Mouse (Mus musculus): Measurements from ENCODE around the gene Fancd2os. TPM values are rescaled to one million over a fixed set of nuclear protein-coding genes. Genes with fewer than 3 reads are reported as not detected.

Gene Fancd2os
- total RNA-seq (2012; rRNA removed): not detected in 2 replicates
- total RNA-seq (2014; rRNA removed): not detected in 2 replicates
- polyA plus RNA-seq (2012; ENCODE audit: insufficient read length, low read depth): 0.31 and 0.45 TPM in 2 replicates

DNA sequence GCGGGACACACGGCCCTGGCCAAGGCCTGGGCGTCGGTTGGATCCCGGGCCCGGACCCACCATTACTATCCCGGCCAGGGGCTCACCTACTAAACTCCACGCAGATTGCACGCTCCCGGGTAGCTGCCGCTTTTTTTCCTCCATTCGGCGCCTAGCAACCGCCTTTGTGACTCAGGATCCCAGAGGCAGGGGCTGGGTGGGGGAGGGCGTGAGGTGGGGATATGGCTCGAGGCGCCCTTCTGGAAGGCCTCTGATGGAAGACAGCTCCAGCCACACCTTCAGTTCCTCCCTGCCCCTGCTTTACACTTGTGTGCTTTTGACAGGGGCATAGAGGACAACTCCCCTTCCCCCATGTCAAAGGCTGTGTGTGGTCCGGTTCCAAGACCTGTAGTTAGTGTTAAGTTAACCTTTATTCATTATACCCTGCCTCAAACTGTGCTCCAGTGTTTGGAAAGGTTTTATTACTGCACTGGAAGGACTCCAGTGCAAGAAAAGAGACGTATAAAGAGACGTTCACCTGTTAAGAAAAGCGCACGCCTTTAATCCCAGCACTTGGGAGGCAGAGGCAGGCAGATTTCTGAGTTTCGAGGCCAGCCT is at the start of gene Fancd2os:
Gene Fancd2os, minus strand, starts transcription at position 173 of the 597 bp plus-strand sequence.
- DNase-seq (ENCODE audit: extremely low read depth): no peak
- dilution Hi-C loops (cut with MboI; ENCODE audit: extremely low pct_ligation_motif_present, extremely low pct_unique_long_range_greater_than_20kb, low sequenced_read_pairs) (no loop called here), in situ Hi-C loops (cut with MboI; ENCODE audit: low pct_ligation_motif_present, low pct_unique_long_range_greater_than_20kb, low sequenced_read_pairs) (no loop called here)
- no peak within 1 kb of the TSS for H3K9ac ChIP-seq (ENCODE audit: insufficient read depth, low read depth)
- no peaks in the 10 kb centered on the region for H3K27me3 ChIP-seq (replicated peaks)
- no peaks in the 10 kb centered on the region for H3K9me3 ChIP-seq (replicated peaks; ENCODE audit: low read length)
- H3K4me3 ChIP-seq (replicated peaks in 1 of 3; ENCODE audit: low read depth in 2 of 3, low read length in 2 of 3, poor library complexity in 1 of 3): no peak within 1 kb of the TSS
- no peak within 1 kb of the TSS for H3K4me2 ChIP-seq (ENCODE audit: insufficient read depth, low read depth, poor library complexity, severe bottlenecking)
- H3K4me1 ChIP-seq (ENCODE audit: control insufficient read depth in 1 of 2, insufficient read depth in 2 of 2): peaks cover 0 to 5% of the 10 kb centered on the region in 2 experiments; a peak in 1 of 4 replicates
- H3K79me2 ChIP-seq (replicated peaks; ENCODE audit: control insufficient read depth, extremely low read depth, insufficient read depth, poor library complexity, severe bottlenecking): peaks cover 10% of the 10 kb centered on the region
- H3K36me3 ChIP-seq (replicated peaks in 1 of 2; ENCODE audit: control insufficient read depth in 1 of 2, insufficient read depth in 1 of 2, low read length in 1 of 2): peaks cover 22 to 45% of the 10 kb centered on the region in 2 experiments
- H3K27ac ChIP-seq (ENCODE audit: insufficient read depth, low read depth): no peak within 1 kb of the TSS
- TF ChIP-seq NRF1 (IDR thresholded peaks at IDR 0.05; ENCODE audit: low read depth, low read length) (no peak), CTCF (conservative IDR thresholded peaks at IDR 0.05 in 1 of 2, IDR thresholded peaks at IDR 0.05 in 1 of 2; ENCODE audit: low read depth in 2 of 2, low read length in 2 of 2) (no peak), PAX5 (IDR thresholded peaks at IDR 0.05; ENCODE audit: low read length) (no peak)

DNA sequence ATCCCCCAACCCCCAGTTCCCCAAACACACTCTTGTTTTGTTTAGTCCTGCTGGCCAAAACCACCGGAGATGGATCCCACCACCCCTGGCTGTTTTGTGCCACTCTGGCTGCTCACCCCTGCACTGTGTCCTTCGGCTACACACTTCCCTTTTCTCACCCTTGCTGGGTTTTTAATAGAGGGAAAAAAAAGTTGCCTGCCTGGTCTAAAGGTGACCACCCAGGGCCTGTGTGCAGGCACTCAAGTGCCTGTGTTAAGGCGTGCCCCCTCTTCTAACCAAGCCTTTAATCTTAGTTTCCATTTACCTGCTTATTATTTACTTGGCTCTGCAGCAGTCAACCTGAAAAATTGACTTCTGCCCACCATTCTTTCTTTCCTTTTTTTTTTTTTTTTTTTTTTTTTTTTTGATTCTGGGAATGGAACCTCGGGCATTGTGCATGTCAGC is 49.7 kb upstream of the Fancd2os start:
- H3K27ac ChIP-seq (ENCODE audit: insufficient read depth, low read depth): peak overlapping the region; percentile 42
- no peak for DNase-seq (ENCODE audit: extremely low read depth)
- H3K27me3 ChIP-seq (replicated peaks): no peaks in the 10 kb centered on the region
- no peak overlapping the region for H3K9ac ChIP-seq (ENCODE audit: insufficient read depth, low read depth)
- TF ChIP-seq ZNF384 (IDR thresholded peaks at IDR 0.05; ENCODE audit: low read depth, low read length): peak; percentile 66
- no peak; the same call in 1 of the 2 replicates for TF ChIP-seq IRF4 (IDR thresholded peaks at IDR 0.05; ENCODE audit: low read depth, low read length)
- TF ChIP-seq NELFE (IDR thresholded peaks at IDR 0.05; ENCODE audit: low read depth, low read length): no peak
- TF ChIP-seq MAFK (IDR thresholded peaks at IDR 0.05; ENCODE audit: insufficient replicate concordance, low read length): no peak
- no peak for TF ChIP-seq CHD2 (IDR thresholded peaks at IDR 0.05; ENCODE audit: low read length)
- TF ChIP-seq TBP (conservative IDR thresholded peaks at IDR 0.05; ENCODE audit: low read depth, low read length): no peak
- no peak for TF ChIP-seq NRF1 (IDR thresholded peaks at IDR 0.05; ENCODE audit: low read depth, low read length)
- H3K4me3 ChIP-seq (replicated peaks in 1 of 3; ENCODE audit: low read depth in 2 of 3, low read length in 2 of 3, poor library complexity in 1 of 3): no peak overlapping the region
- peaks cover 9 to 77% of the 10 kb centered on the region in 2 experiments for H3K4me1 ChIP-seq (ENCODE audit: control insufficient read depth in 1 of 2, insufficient read depth in 2 of 2)
- peaks cover 46 to 81% of the 10 kb centered on the region in 2 experiments for H3K36me3 ChIP-seq (replicated peaks in 1 of 2; ENCODE audit: control insufficient read depth in 1 of 2, insufficient read depth in 1 of 2, low read length in 1 of 2)
- in situ Hi-C loops (cut with MboI; ENCODE audit: low pct_ligation_motif_present, low pct_unique_long_range_greater_than_20kb, low sequenced_read_pairs): no loop called here
- H3K79me2 ChIP-seq (replicated peaks; ENCODE audit: control insufficient read depth, extremely low read depth, insufficient read depth, poor library complexity, severe bottlenecking): peaks cover 25% of the 10 kb centered on the region
- dilution Hi-C loops (cut with MboI; ENCODE audit: extremely low pct_ligation_motif_present, extremely low pct_unique_long_range_greater_than_20kb, low sequenced_read_pairs): no loop called here
- no peaks in the 10 kb centered on the region for H3K9me3 ChIP-seq (replicated peaks; ENCODE audit: low read length)
- no peak overlapping the region; the same call in 1 of the 2 replicates for H3K4me2 ChIP-seq (ENCODE audit: insufficient read depth, low read depth, poor library complexity, severe bottlenecking)

GRCm38 (mm10) chr6:113649346-113650196 is 49.1 kb upstream of the Fancd2os start:
- in situ Hi-C loops (cut with MboI; ENCODE audit: low pct_ligation_motif_present, low pct_unique_long_range_greater_than_20kb, low sequenced_read_pairs) (no loop called here), dilution Hi-C loops (cut with MboI; ENCODE audit: extremely low pct_ligation_motif_present, extremely low pct_unique_long_range_greater_than_20kb, low sequenced_read_pairs) (no loop called here)
- peaks cover 41 to 79% of the 10 kb centered on the region in 2 experiments for H3K36me3 ChIP-seq (replicated peaks in 1 of 2; ENCODE audit: control insufficient read depth in 1 of 2, insufficient read depth in 1 of 2, low read length in 1 of 2)
- peaks cover 31% of the 10 kb centered on the region for H3K79me2 ChIP-seq (replicated peaks; ENCODE audit: control insufficient read depth, extremely low read depth, insufficient read depth, poor library complexity, severe bottlenecking)
- no peaks in the 10 kb centered on the region for H3K9me3 ChIP-seq (replicated peaks; ENCODE audit: low read length)
- H3K4me1 ChIP-seq (ENCODE audit: control insufficient read depth in 1 of 2, insufficient read depth in 2 of 2): peaks cover 9 to 77% of the 10 kb centered on the region in 2 experiments
- no peak overlapping the region for H3K4me3 ChIP-seq (replicated peaks in 1 of 3; ENCODE audit: low read depth in 2 of 3, low read length in 2 of 3, poor library complexity in 1 of 3)
- TF ChIP-seq POLR2AphosphoS2 (IDR thresholded peaks at IDR 0.05; ENCODE audit: low read depth, low read length) (no peak), USF1 (IDR thresholded peaks at IDR 0.05; ENCODE audit: low read depth, low read length) (no peak), USF2 (conservative IDR thresholded peaks at IDR 0.05; ENCODE audit: low read depth, low read length) (no peak), UBTF (IDR thresholded peaks at IDR 0.05; ENCODE audit: low read depth, low read length) (no peak), ZNF384 (IDR thresholded peaks at IDR 0.05; ENCODE audit: low read depth, low read length) (no peak), ZC3H11A (IDR thresholded peaks at IDR 0.05; ENCODE audit: low read depth, low read length) (no peak), ELF1 (IDR thresholded peaks at IDR 0.05; ENCODE audit: low read depth, low read length) (0 out of 2 replicates have a peak, but pooled peaks have one; percentile 11), MYC (IDR thresholded peaks at IDR 0.05; ENCODE audit: low read depth, low read length) (no peak), ZMIZ1 (IDR thresholded peaks at IDR 0.05; ENCODE audit: low read depth, low read length) (0 out of 2 replicates have a peak, but pooled peaks have one; percentile 28), BHLHE40 (IDR thresholded peaks at IDR 0.05; ENCODE audit: low read depth, low read length) (no peak)
- DNase-seq (ENCODE audit: extremely low read depth): no peak
- H3K27ac ChIP-seq (ENCODE audit: insufficient read depth, low read depth): peak overlapping the region; percentile 42
- no peak overlapping the region for H3K4me2 ChIP-seq (ENCODE audit: insufficient read depth, low read depth, poor library complexity, severe bottlenecking)
- H3K9ac ChIP-seq (ENCODE audit: insufficient read depth, low read depth): no peak overlapping the region
- H3K27me3 ChIP-seq (replicated peaks): no peaks in the 10 kb centered on the region

Measured in CH12.LX (cell line).